Mouse (Mus musculus) embryonic fibroblast, embryonic 13.5 days (primary cell): ENCODE measurements at regions not wholly inside any gene's neighbourhood (a gene's known extent, or its start where the extent isn't known, plus 50 kb on each side); places are given as distances from the start of the nearest gene placed in this dataset.

ENCODE experiments used
- CTCF ChIP-seq: IDR thresholded peaks from 2 replicates; pipeline ENCODE4 v1.5.1; 2011; ENCODE audit warnings: mild to moderate bottlenecking, control low read depth, low read length, moderate library complexity, borderline replicate concordance; ENCODE audit not compliant: insufficient read depth
- POLR2A ChIP-seq: IDR thresholded peaks from 2 replicates; pipeline ENCODE4 v1.6.1; 2011; ENCODE audit warnings: low read depth, mild to moderate bottlenecking, control low read depth, low read length, moderate library complexity

- TF ChIP-seq POLR2A (no peak), CTCF (no peak)
These were observed 148.4 kb upstream of the Sulf2 start for GRCm38 (mm10) chr2:166303854-166304253.
